ENCODE assay signal across 8 mouse cellular contexts in genomic region chr5:34097333-34097732, GRCm38 (mm10).
DNase-seq lines count a peak whose midpoint lies in the region; ATAC-seq and TF ChIP-seq lines count a peak whose summit lies in the region.

No protein-coding gene starts in this region.

- no peak for TF ChIP-seq POLR2A in CH12.LX (IDR thresholded peaks at IDR 0.05; ENCODE audit: low read depth, low read length)

- no peak overlapping the region for H3K4me2 ChIP-seq in heart, embryonic 12.5 days
- no peak overlapping the region for H3K4me2 ChIP-seq in CH12.LX (ENCODE audit: insufficient read depth, low read depth, poor library complexity, severe bottlenecking)

- no peak for TF ChIP-seq EP300 in CH12.LX (IDR thresholded peaks at IDR 0.05; ENCODE audit: low read length)

- 0 out of 2 replicates have a peak, but pooled peaks cover 7% of the 10 kb centered on the region for H3K27me3 ChIP-seq in heart, embryonic 12.5 days (replicated peaks)
- H3K27me3 ChIP-seq in CH12.LX (replicated peaks) = no peaks in the 10 kb centered on the region

- H3K27ac ChIP-seq in heart, embryonic 12.5 days (ENCODE audit: poor library complexity, severe bottlenecking) = no peak overlapping the region
- no peak overlapping the region for H3K27ac ChIP-seq in CH12.LX (ENCODE audit: insufficient read depth, low read depth)

- no peak overlapping the region for H3K9ac ChIP-seq in heart, embryonic 12.5 days
- no peak overlapping the region for H3K9ac ChIP-seq in CH12.LX (ENCODE audit: insufficient read depth, low read depth)

- ATAC-seq in heart, embryonic 12.5 days (ENCODE audit: insufficient number of reproducible peaks, low FRiP score) = no peak

- dilution Hi-C loops in CH12.LX (cut with MboI; ENCODE audit: extremely low pct_ligation_motif_present, extremely low pct_unique_long_range_greater_than_20kb, low sequenced_read_pairs) = no loop called here

- H3K4me1 ChIP-seq in heart, embryonic 12.5 days (replicated peaks) = no peaks in the 10 kb centered on the region
- H3K4me1 ChIP-seq in CH12.LX (ENCODE audit: control insufficient read depth in 1 of 2, insufficient read depth in 2 of 2) = peaks cover 0 to 7% of the 10 kb centered on the region in 2 experiments; a peak in 1 of 4 replicates

- no peaks in the 10 kb centered on the region; the same call in 1 of the 2 replicates for H3K9me3 ChIP-seq in heart, embryonic 12.5 days (replicated peaks)
- no peaks in the 10 kb centered on the region for H3K9me3 ChIP-seq in CH12.LX (replicated peaks; ENCODE audit: low read length)

- peak; percentile 48 to 76 for TF ChIP-seq CTCF in CH12.LX (conservative IDR thresholded peaks at IDR 0.05 in 1 of 2, IDR thresholded peaks at IDR 0.05 in 1 of 2; ENCODE audit: low read depth in 2 of 2, low read length in 2 of 2)

- WGBS in heart, embryonic 12.5 days = 0% methylated on average over 1 of the region's 1 CpGs

- DNase-seq in heart, adult 8-10 months (ENCODE audit: low spot score) = peak; percentile 42
- peak; percentile 66 for DNase-seq in CH12.LX (ENCODE audit: extremely low read depth)
- DNase-seq in brain, embryonic 18.5 days (ENCODE audit: low read depth, low spot score) = peak; percentile 20
- DNase-seq in frontal cortex, postnatal 14 days (ENCODE audit: low spot score in 2 of 2) = peak; percentile 6 to 36
- DNase-seq in layer of hippocampus, postnatal 10 days (ENCODE audit: low spot score in 2 of 2) = peak; percentile 45 to 75
- peak; percentile 77 for DNase-seq in retina, postnatal 1 day
- no peak for DNase-seq in ovary, postnatal 36 days (ENCODE audit: low spot score)

- no peak overlapping the region for H3K4me3 ChIP-seq in heart, embryonic 12.5 days
- no peak overlapping the region for H3K4me3 ChIP-seq in CH12.LX (replicated peaks in 1 of 3; ENCODE audit: low read depth in 2 of 3, low read length in 2 of 3, poor library complexity in 1 of 3)

- in situ Hi-C loops in CH12.LX (cut with MboI; ENCODE audit: low pct_ligation_motif_present, low pct_unique_long_range_greater_than_20kb, low sequenced_read_pairs) = no loop called here

- peak; percentile 77 for TF ChIP-seq RAD21 in CH12.LX (IDR thresholded peaks at IDR 0.05; ENCODE audit: low read depth, low read length)

- no peaks in the 10 kb centered on the region for H3K79me2 ChIP-seq in CH12.LX (replicated peaks; ENCODE audit: control insufficient read depth, extremely low read depth, insufficient read depth, poor library complexity, severe bottlenecking)

- no peaks in the 10 kb centered on the region for H3K36me3 ChIP-seq in heart, embryonic 12.5 days
- no peaks in the 10 kb centered on the region for H3K36me3 ChIP-seq in CH12.LX (replicated peaks in 1 of 2; ENCODE audit: control insufficient read depth in 1 of 2, insufficient read depth in 1 of 2, low read length in 1 of 2)

TF ChIP-seq in CH12.LX, 34 proteins besides CTCF, POLR2A, EP300 and RAD21:
- TF ChIP-seq SMC3 (IDR thresholded peaks at IDR 0.05; ENCODE audit: low read depth, low read length) = peak; percentile 56
- TF ChIP-seq HCFC1 (IDR thresholded peaks at IDR 0.05; ENCODE audit: low read depth, low read length) = no peak
- no peak for TF ChIP-seq ELF1 (IDR thresholded peaks at IDR 0.05; ENCODE audit: low read depth, low read length)
- no peak for TF ChIP-seq ZKSCAN1 (IDR thresholded peaks at IDR 0.05; ENCODE audit: borderline replicate concordance, low read depth, low read length)
- TF ChIP-seq KAT2A (IDR thresholded peaks at IDR 0.05; ENCODE audit: insufficient replicate concordance, low read length) = no peak
- TF ChIP-seq MXI1 (IDR thresholded peaks at IDR 0.05; ENCODE audit: low read depth, low read length) = no peak
- no peak for TF ChIP-seq IRF4 (IDR thresholded peaks at IDR 0.05; ENCODE audit: low read depth, low read length)
- TF ChIP-seq MYC (IDR thresholded peaks at IDR 0.05; ENCODE audit: low read depth, low read length) = 0 out of 2 replicates have a peak, but pooled peaks have one; percentile 17
- peak; percentile 86 for TF ChIP-seq ZNF384 (IDR thresholded peaks at IDR 0.05; ENCODE audit: low read depth, low read length)
- no peak for TF ChIP-seq JUN (IDR thresholded peaks at IDR 0.05; ENCODE audit: insufficient read depth, low read depth, low read length)
- TF ChIP-seq NELFE (IDR thresholded peaks at IDR 0.05; ENCODE audit: low read depth, low read length) = no peak
- TF ChIP-seq POLR2AphosphoS2 (IDR thresholded peaks at IDR 0.05; ENCODE audit: low read depth, low read length) = no peak
- TF ChIP-seq CHD1 (IDR thresholded peaks at IDR 0.05; ENCODE audit: low read depth, low read length) = no peak
- no peak for TF ChIP-seq MEF2A (IDR thresholded peaks at IDR 0.05; ENCODE audit: borderline replicate concordance, low read depth, low read length)
- TF ChIP-seq USF2 (conservative IDR thresholded peaks at IDR 0.05; ENCODE audit: low read depth, low read length) = no peak
- TF ChIP-seq ZC3H11A (IDR thresholded peaks at IDR 0.05; ENCODE audit: low read depth, low read length) = 0 out of 2 replicates have a peak, but pooled peaks have one; percentile 11
TF ChIP-seq in CH12.LX: peak in this region for 4.
